Mouse (Mus musculus) ES-E14 (cell line): ENCODE data around the gene Rfx5.

Experiments used
- CHD2 ChIP-seq: IDR thresholded peaks from 2 replicates; pipeline ENCODE4 v1.6.1; 2014; ENCODE audit warnings: mild to moderate bottlenecking, low read depth, low read length, inconsistent platforms
- MAFK ChIP-seq: IDR thresholded peaks from 2 replicates; pipeline ENCODE4 v1.6.1; 2014; ENCODE audit warnings: mild to moderate bottlenecking, low read depth, low read length, inconsistent platforms; ENCODE audit not compliant: insufficient read depth
- ZC3H11A ChIP-seq: IDR thresholded peaks from 2 replicates; pipeline ENCODE4 v1.6.1; 2012; ENCODE audit warnings: low read depth, mild to moderate bottlenecking, inconsistent platforms, low read length, borderline replicate concordance
- ZNF384 ChIP-seq: IDR thresholded peaks from 2 replicates; pipeline ENCODE4 v1.6.1; 2012; ENCODE audit warnings: low read depth, low read length, inconsistent platforms

- TF ChIP-seq MAFK = no peak
- no peak for TF ChIP-seq ZC3H11A
- TF ChIP-seq CHD2 = no peak
- TF ChIP-seq ZNF384 = no peak
Measured at GRCm38 (mm10) chr3:94989159-94989761, 35.4 kb downstream of the Rfx5 start.
